Mouse (Mus musculus): ENCODE measurements around the gene Otx2. TPM values are rescaled to one million over a fixed set of nuclear protein-coding genes. Genes with fewer than 3 reads are reported as not detected.

The Otx2 gene
- polyA plus RNA-seq, 1 experiment: not detected

DNA sequence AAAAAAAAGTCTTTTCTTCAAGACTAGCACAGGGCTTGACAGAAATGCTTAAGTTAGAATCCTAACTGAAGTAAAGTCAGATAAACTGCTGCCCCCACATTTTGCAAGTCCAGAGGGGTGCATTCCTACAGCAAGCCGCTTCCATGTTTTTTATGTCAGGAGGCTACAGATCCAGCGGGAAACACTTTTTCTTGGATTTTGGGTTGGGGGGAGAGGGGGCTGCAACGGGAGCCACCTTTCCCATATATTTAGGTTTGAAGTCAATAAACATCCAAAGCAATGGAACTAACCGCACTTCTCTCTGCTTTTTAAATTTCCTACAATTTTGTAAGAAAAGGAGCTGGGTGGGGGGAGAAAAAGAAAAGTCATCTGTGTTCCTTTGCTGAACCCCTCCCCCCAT, 10.1 kb downstream of the Otx2 start:
- TF ChIP-seq CTCF (IDR thresholded peaks at IDR 0.05; ENCODE audit: low read depth, low read length) (no peak), POLR2A (IDR thresholded peaks at IDR 0.05; ENCODE audit: borderline replicate concordance, low read depth, low read length) (no peak)
- H3K4me3 ChIP-seq (ENCODE audit: insufficient read depth, low read length): no peak overlapping the region
- no peaks in the 10 kb centered on the region; the same call in 1 of the 2 replicates for H3K4me1 ChIP-seq (ENCODE audit: control insufficient read depth, insufficient read depth, low read length)
- H3K27ac ChIP-seq (ENCODE audit: insufficient read depth, low read depth, low read length): no peak overlapping the region

DNA sequence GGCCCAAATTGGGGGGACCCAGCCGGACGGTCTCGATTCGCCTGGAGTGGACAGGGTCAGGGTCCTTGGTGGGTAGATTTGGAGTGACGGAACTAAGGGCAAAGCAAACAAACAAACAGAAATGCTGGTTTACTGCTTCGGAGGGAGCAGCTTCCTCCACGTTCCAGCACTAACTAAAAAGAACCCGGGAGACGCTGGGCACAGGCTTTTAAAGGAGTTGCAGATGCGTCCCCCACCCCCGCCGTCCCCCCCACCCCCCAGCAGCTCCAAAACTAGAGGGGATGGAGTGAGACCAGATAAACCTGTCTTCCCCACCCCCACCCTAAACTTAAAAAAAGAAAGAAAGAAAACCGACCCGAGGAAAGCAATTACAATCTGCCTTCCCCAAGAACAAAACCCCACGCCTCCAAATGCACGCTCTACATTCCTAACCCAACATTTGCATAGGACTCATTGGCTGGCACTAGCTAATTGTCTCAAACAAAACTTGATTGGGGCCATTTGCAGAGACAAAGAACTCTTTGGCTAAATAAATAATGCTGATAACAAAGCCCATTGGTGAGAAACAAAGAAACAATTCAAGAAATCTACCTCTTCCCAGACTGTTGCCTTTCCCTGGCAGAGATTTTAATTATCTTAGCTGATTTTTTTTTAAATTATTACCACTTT, 10.9 kb downstream of the Otx2 start:
- TF ChIP-seq POLR2A (IDR thresholded peaks at IDR 0.05; ENCODE audit: borderline replicate concordance, low read depth, low read length) (no peak), CTCF (IDR thresholded peaks at IDR 0.05; ENCODE audit: low read depth, low read length) (no peak)
- Histone ChIP-seq H3K27ac (ENCODE audit: insufficient read depth, low read depth, low read length) (no peak overlapping the region), H3K4me1 (ENCODE audit: control insufficient read depth, insufficient read depth, low read length) (no peaks in the 10 kb centered on the region; the same call in 1 of the 2 replicates), H3K4me3 (ENCODE audit: insufficient read depth, low read length) (no peak overlapping the region)

- no peak overlapping the region for H3K27ac ChIP-seq (ENCODE audit: insufficient read depth, low read depth, low read length)
- H3K4me1 ChIP-seq (ENCODE audit: control insufficient read depth, insufficient read depth, low read length): no peaks in the 10 kb centered on the region; the same call in 1 of the 2 replicates
- TF ChIP-seq CTCF (IDR thresholded peaks at IDR 0.05; ENCODE audit: low read depth, low read length): no peak
- no peak overlapping the region for H3K4me3 ChIP-seq (ENCODE audit: insufficient read depth, low read length)
Observed at GRCm38 (mm10) chr14:48661646-48662567, 11.7 kb downstream of the Otx2 start.

GRCm38 (mm10) chr14:48661151-48661550, 12.5 kb downstream of the Otx2 start:
- Histone ChIP-seq H3K4me3 (ENCODE audit: insufficient read depth, low read length) (no peak overlapping the region), H3K4me1 (ENCODE audit: control insufficient read depth, insufficient read depth, low read length) (no peaks in the 10 kb centered on the region; the same call in 1 of the 2 replicates), H3K27ac (ENCODE audit: insufficient read depth, low read depth, low read length) (no peak overlapping the region)
- TF ChIP-seq CTCF (IDR thresholded peaks at IDR 0.05; ENCODE audit: low read depth, low read length): no peak
- TF ChIP-seq POLR2A (IDR thresholded peaks at IDR 0.05; ENCODE audit: borderline replicate concordance, low read depth, low read length): no peak

DNA sequence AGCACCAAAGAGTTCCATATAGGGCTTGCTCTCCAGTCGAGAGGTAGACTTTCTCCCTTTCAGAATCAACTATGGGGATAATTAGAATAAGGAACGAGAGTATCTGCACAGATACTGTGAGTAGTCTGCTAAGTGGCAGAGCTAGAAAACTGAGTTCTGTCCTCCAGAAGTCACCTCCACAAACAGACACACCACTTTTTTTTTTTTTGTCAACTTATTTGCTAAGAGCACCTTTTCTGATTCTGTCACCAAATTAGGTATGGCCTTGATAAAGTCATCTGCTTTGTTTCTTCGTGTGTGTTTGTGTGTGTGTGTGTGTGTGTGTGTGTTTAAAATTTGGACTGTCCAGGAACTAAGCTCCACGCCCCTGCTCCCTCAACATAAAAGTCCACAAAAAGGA, 13.0 kb downstream of the Otx2 start:
- no peaks in the 10 kb centered on the region; the same call in 1 of the 2 replicates for H3K4me1 ChIP-seq (ENCODE audit: control insufficient read depth, insufficient read depth, low read length)
- TF ChIP-seq CTCF (IDR thresholded peaks at IDR 0.05; ENCODE audit: low read depth, low read length): no peak
- no peak overlapping the region for H3K27ac ChIP-seq (ENCODE audit: insufficient read depth, low read depth, low read length)
- H3K4me3 ChIP-seq (ENCODE audit: insufficient read depth, low read length): no peak overlapping the region

DNA sequence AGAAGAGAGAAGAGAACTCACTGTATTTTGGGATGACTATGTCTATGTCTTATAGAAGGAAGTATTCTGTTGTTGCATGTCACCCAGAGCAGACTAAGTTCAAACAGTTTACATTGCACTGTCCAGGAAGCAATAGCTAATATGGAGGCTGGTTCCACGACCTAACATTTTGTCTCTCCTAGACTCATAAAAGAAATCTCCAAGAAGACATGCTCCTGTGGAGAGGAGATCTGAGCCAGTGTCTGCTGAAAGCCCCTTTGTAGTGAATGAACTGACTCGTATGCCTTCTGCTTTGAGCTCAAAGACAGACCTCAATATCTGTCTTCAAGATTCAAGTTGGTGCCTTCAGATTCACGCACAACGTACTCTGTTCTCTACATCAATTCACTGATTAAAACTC, 14.0 kb downstream of the Otx2 start:
- H3K4me3 ChIP-seq (ENCODE audit: insufficient read depth, low read length): no peak overlapping the region
- H3K4me1 ChIP-seq (ENCODE audit: control insufficient read depth, insufficient read depth, low read length): no peaks in the 10 kb centered on the region; the same call in 1 of the 2 replicates
- no peak for TF ChIP-seq CTCF (IDR thresholded peaks at IDR 0.05; ENCODE audit: low read depth, low read length)
- TF ChIP-seq POLR2A (IDR thresholded peaks at IDR 0.05; ENCODE audit: borderline replicate concordance, low read depth, low read length): no peak
- no peak overlapping the region for H3K27ac ChIP-seq (ENCODE audit: insufficient read depth, low read depth, low read length)

- no peak overlapping the region for H3K27ac ChIP-seq (ENCODE audit: insufficient read depth, low read depth, low read length)
- no peak overlapping the region for H3K4me3 ChIP-seq (ENCODE audit: insufficient read depth, low read length)
- no peak for TF ChIP-seq POLR2A (IDR thresholded peaks at IDR 0.05; ENCODE audit: borderline replicate concordance, low read depth, low read length)
- TF ChIP-seq CTCF (IDR thresholded peaks at IDR 0.05; ENCODE audit: low read depth, low read length): no peak
- no peaks in the 10 kb centered on the region; the same call in 1 of the 2 replicates for H3K4me1 ChIP-seq (ENCODE audit: control insufficient read depth, insufficient read depth, low read length)
Observed at GRCm38 (mm10) chr14:48657241-48657640, 16.4 kb downstream of the Otx2 start.

- no peak for TF ChIP-seq CTCF (IDR thresholded peaks at IDR 0.05; ENCODE audit: low read depth, low read length)
- TF ChIP-seq POLR2A (IDR thresholded peaks at IDR 0.05; ENCODE audit: borderline replicate concordance, low read depth, low read length): no peak
- no peak overlapping the region for H3K4me3 ChIP-seq (ENCODE audit: insufficient read depth, low read length)
- H3K27ac ChIP-seq (ENCODE audit: insufficient read depth, low read depth, low read length): no peak overlapping the region
- no peaks in the 10 kb centered on the region; the same call in 1 of the 2 replicates for H3K4me1 ChIP-seq (ENCODE audit: control insufficient read depth, insufficient read depth, low read length)
Observed at GRCm38 (mm10) chr14:48656711-48657110, 16.9 kb downstream of the Otx2 start.

DNA sequence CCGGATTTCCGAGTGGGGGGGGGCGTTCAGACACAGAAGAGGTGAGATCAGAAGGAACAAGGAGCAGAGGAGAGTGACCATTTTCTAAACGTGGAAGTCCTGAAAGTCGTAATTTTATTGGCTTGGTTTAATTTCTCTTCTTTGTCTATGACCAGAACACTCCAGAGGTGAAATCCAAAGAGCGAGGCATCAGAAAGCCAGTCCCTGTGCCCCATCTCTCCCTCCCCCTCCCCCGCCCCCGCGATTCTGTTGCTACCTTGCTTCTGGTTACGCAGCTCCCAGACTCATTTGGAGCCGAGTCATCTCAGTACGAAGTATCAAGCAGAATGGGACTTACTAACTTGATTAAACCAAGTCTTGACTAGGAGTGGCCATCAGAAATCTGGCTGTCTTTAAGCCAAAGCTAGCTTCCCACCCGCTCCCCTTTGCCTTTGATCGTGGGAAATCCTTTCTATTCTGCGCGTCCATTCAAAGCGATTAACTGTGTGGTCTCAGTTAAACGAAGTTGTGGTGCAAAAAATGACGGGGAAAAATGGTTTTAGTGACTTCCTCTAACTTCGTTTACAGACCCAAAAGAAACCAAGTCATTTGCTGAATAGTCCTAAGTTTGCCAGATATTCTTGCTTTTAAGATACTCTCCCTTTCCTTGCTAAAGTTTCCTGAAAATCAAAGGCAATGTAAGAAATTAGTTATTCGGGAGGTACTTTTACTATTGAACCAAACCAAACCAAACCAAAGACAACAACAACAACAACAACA, 17.6 kb downstream of the Otx2 start:
- Histone ChIP-seq H3K4me1 (ENCODE audit: control insufficient read depth, insufficient read depth, low read length) (no peaks in the 10 kb centered on the region), H3K27ac (ENCODE audit: insufficient read depth, low read depth, low read length) (no peak overlapping the region), H3K4me3 (ENCODE audit: insufficient read depth, low read length) (no peak overlapping the region)
- TF ChIP-seq POLR2A (IDR thresholded peaks at IDR 0.05; ENCODE audit: borderline replicate concordance, low read depth, low read length) (no peak), CTCF (IDR thresholded peaks at IDR 0.05; ENCODE audit: low read depth, low read length) (no peak)
